Mouse (Mus musculus) left cerebral cortex, postnatal 10 days (tissue): Measurements from ENCODE around the gene 1700021F05Rik. TPM values are rescaled to one million over a fixed set of nuclear protein-coding genes. Genes with fewer than 3 reads are reported as not detected.

Experiments
- DNase-seq, 2 experiments: peaks; one replicate each; pipeline ENCODE4 v3.0.0; 2021 to 2022; ENCODE audit warnings: low spot score in 2 of 2, mixed read lengths in 1 of 2; ENCODE audit errors: extremely low spot score in 1 of 2
- intact Hi-C: fragments of 180-260 bp; cut with DNase I; formaldehyde crosslinking; loops from one replicate; pipeline ENCODE4 v1.15.1; 2025
- total RNA-seq, 2 experiments: library from RNA; stranded (reverse); gene quantifications; 2 replicates each; pipeline ENCODE4 v1.2.3; 2021

Gene 1700021F05Rik
- total RNA-seq: 10 to 100 TPM; 45.6 to 50.6 TPM

DNA sequence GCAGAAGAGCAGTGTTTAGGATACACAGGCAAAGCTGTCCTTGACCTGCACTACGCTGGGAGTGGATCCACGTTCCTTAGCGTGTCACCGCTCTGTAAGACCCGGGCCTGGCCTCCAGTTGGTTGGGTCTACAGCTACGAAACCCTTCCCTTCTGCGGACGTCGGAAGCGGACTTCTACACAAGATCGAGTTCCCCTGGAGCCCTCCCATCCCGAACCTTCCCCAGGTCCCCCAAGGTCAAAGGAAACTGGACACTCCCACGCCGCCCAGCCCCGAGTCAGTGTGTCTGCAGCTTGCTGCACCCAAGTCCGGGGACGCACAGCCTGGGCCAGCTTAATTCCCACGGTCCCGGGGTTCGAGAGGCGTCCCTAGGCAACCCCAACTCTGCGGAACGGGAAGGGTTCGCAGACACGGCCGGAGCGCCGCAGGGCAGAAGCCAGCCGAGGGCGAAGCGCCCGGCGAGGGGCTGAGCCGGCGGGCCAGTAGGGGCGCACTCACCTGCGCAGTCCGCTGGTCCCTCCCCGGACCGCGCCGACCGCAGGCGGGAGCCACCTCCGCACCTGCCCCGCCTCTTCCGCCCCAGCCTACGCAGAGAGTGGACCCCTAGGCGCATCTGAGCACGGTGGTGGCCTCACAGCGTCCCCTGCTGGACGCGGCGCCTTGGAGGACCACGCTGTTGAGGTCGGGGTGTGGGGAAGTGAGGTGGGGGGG, at the start of gene 1700021F05Rik:
Gene 1700021F05Rik, minus strand, starts transcription at position 553 of the 711 bp plus-strand sequence.
- intact Hi-C loops: loop anchor here (2.0 kb wide), 1 partner anchor 60 kb away; no protein-coding TSS in a partner anchor
- peak; percentile 92 to 98 for DNase-seq

DNA sequence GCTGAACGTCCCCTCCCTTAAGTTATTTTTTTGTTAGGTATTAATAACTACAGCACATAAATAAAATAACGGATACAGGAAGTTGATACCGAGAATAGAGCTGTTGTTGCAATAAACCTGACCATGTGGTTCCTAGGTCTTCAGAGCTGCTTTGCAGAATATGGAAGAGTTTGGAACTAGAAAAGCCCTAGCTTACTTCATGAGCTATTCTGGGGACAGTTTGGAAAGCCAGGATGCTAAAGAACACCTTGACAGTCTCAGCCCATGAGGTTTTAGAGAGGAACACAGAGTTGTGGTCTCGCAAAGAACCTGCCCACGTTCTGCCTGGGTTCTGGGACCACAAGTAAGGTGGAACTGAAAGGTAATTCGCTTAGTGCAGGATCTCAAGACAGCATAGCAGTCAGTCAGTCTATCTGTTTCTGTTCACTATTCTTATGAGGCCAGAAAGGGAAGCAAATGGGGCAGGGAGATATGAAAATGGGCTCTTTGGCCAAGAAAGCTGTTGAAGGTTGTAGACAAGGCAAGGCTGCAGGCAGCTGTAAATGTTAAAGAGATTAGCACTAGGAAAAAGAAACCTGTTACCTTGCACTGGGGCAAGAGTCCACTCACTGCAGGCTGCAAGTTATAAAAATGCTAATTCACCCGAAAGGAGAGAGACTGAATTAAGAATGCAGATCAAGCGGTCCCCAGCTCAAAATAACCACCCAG, 47.8 kb upstream of the 1700021F05Rik start:
- intact Hi-C loops: no loop called here
- no peak for DNase-seq

DNA sequence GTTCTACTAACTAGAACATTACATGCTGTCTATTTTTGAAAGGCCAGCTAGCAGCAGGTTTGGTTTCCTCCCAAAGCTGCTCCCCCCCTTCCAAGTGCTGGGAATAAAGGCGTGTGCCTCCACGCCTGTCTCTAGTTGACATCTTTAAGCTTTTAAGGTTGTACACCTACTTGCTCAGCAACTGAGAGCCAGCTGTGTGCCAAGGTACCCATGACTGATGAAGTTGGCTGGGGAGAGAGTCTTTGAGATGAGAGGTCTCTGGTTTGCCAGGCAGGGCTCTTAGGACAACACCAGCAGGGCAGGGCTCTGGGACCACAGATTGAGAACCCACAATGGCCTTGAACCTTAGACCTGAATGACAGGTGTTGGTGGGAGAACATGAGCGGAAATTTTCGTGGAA, 43.7 kb upstream of the 1700021F05Rik start:
- no peak for DNase-seq

DNA sequence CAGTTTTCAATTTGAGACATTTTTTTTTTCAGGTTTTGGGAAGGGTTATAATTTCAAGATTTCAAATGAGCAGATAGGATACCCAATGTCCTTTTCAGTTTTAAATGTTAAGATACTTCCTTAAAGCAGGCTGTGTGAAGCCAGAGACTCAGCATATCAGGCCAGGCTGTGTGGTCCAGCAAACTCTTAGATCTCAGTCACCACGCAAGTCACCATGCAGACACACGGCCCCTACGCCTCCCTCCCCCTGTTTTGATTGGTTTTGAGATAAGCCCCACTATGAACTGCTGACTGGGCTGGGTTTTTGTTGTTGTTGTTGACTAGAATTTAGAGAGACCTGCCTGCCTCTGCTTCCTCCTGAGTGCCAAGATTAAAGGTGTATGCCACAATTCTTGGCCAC, 40.5 kb upstream of the 1700021F05Rik start:
- intact Hi-C loops: no loop called here
- DNase-seq: no peak

More for the DNA sequence above, 43.7 kb upstream of the 1700021F05Rik start:
- intact Hi-C loops: no loop called here

DNA sequence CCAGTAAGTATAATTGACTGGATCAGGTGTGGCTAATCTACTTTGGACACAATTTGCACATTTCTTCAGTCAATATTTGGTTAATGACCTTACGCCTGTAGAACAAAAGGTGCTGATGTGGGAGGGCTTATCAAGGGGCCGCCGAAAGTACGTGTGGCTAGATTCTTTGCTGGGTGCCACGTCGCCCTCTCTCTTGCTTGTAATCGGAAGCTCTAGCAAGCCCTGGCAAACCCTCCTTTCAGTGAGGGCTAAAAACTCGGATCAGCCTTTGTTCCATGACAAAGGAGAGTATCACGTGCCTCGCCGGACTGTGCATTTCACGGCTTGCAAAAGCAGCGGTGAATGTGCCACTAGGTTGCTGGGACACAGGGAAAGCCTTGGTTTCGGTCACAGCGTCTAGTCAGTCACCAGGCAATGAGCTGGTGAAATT, 39.9 kb upstream of the 1700021F05Rik start:
- intact Hi-C loops: no loop called here
- DNase-seq: peak in 1 of 2 experiments; percentile 30

DNA sequence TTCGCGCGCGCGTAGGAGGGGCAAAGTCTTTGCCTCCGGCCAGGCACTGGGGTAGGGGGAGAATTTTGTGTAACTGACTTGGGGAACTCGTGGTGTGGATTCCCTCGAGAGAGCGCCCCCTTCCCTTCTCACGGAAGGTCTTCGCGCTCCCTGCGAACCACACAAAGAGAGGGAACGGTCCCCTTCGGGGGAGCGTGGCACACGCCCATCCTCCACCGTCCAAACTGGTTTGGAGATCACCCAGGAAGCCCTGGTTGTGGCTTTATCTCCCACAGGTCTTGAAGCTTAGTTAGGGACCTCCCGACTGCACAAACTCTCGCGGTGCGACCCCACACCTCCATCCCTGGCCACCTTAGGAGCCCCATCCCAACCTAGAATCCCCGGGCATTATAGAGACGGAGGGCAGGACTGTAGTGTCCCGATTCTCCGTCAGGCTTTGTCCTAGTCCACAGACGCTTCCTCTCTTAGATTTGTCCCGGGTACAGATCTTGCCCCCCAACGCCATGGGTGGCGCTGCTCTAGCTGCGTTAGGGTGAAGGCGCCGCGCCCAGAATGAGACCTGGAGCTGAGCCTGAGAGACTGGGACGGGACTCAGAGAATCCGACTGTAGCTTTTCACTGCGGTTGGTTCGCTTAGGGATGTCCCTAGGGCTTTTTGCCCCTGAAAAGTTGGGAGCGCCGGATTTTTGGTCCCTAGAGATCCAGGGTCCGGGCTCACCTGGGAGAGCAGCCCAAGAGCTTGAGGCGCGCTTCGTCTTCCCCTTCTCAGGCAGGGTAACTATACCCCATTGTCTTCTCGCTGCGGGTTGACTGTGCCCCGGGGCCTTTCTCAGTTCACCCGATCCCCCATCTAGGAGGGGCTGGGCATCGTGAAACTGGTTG, 38.8 kb upstream of the 1700021F05Rik start:
- intact Hi-C loops: loop anchor here (5.0 to 10.0 kb wide), 2 partner anchors 323 to 495 kb away; partner anchors contain the start of genes Qrsl1 and Rtn4ip1
- peak; percentile 16 to 46 for DNase-seq

DNA sequence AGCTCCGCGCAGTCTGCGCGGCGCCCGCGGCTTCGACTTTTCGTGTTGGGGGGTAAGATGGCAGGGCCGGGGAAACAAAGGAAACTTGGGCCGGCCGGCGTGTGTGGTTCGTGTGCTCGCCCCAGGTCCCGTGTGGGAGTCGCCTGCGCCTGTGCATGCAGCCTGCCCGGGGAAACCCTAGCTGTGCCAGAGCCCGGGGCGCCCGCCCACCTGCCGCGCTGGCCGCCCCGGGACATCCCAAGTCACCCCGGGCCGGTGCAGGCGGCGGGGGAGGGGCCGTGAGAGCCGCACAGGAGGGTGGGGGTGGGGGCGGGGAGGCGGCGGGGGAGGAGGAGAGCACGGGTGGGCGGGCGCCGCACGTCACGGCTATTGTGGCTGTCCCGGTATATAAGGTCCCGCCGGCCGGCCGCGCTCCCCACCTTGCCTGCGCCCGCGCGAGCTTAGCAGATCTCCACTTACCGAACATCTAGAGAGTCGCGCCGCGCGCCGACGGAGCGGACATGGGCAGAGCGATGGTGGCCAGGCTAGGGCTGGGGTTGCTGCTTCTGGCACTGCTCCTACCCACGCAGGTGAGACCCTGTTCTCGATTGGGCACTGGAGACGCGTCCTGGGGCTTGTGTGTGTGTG, 38.1 kb upstream of the 1700021F05Rik start:
- intact Hi-C loops: loop anchor here (5.0 to 10.0 kb wide), 2 partner anchors 323 to 496 kb away; partner anchors contain the start of genes Qrsl1 and Rtn4ip1
- peak; percentile 23 to 71 for DNase-seq

DNA sequence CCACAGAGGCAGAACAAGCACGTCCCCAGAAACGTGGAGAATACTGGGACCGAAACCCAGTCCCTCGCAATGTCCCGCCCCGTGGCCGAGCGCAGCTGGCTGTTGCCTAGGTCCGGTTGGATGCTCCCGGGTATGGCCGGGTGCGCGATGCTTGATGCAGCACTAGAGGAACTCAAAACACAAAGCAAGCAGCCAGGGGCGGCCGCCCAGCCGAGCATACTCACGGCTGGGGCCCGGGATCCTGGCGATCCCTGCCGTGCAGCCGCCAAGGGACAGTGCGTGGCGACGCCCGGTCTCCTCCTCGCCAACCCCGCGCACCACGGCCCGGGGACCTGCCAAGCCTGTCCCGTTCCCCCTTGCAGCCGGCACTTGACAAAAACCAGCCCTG, 37.6 kb upstream of the 1700021F05Rik start:
- DNase-seq: peak; percentile 20 to 51
- intact Hi-C loops: loop anchor here (5.0 to 10.0 kb wide), 2 partner anchors 324 to 496 kb away; partner anchors contain the start of genes Qrsl1 and Rtn4ip1

DNA sequence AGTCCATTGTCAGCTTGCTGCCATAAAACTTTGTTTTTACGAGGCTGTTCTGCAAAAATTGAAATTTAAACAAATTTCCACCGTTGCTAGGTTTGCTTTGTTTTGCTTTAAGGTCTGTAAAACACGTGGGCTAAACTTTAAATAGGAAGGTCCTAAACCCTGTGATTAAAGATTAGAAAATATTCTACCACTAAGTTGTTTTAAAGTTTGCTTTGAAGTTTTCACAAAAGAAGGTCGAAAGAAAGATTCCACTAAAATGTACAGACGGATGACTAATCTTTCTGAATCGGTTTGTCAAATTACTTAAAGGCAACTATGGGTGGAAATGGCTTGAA, 37.2 kb upstream of the 1700021F05Rik start, which contains the start of gene Cd24a:
Gene Cd24a, plus strand, starts transcription at position 288 of the 335 bp plus-strand sequence.
- DNase-seq: no peak
- intact Hi-C loops: loop anchor here (5.0 to 10.0 kb wide), 2 partner anchors 324 to 497 kb away; partner anchors contain the start of genes Qrsl1 and Rtn4ip1

DNA sequence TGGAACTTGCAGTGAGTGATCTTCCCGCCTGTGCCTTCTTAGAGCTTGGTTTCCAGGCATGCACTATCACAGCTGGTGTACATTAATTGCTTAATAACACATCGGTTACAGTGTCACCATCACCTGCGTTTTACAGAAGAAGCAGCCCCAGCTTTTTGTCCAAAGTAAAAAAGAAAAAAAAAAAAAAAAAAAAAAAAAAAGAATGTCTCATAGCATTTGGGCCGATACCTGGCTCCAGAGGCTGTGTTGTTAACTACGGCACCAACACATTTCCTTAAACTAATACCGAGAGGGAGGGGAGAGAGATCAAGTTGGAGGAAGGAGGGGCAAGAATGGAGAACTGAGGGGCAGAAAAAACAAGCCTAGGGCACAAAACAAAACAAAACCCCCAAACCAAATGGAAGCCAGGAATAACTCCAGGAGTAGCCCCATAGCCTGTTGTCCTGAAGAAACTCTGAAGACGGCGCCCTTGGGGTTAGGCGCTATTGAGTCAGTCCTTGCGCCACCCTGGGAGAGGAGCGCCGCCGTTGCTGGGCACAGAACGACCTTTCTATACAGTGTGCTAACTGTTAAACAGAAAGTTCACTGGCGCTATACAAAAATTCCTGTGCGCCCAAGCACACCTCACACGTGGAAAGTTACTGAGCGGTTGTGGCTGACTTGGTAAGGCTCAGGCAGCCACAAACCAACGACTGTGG, 36.7 kb upstream of the 1700021F05Rik start:
- intact Hi-C loops: loop anchor here (5.0 to 10.0 kb wide), 2 partner anchors 325 to 497 kb away; partner anchors contain the start of genes Qrsl1 and Rtn4ip1
- no peak for DNase-seq

DNA sequence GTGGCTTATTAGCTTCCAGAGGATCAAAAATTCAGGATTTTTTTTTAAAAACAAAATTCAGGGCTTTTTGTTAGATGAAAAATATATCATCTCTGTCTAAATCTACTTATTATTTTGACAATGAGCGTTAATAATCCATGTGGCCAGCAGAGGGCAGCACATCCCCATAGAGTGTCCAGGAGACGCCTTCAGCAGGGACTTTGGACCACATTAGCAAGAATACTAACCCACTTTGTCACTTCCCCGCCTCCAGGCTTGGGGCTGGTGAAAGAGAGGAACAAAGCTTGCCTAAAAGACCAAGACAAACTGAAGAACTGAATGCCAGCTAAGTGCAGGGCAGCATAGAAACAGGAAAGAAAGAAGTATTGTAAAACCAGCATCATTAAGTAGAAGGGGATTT, 34.2 kb upstream of the 1700021F05Rik start:
- DNase-seq: peak; percentile 73 to 81
- intact Hi-C loops: loop anchor here (2.0 to 10.0 kb wide), 3 partner anchors 327 to 500 kb away; partner anchors contain the start of genes Qrsl1 and Rtn4ip1

DNA sequence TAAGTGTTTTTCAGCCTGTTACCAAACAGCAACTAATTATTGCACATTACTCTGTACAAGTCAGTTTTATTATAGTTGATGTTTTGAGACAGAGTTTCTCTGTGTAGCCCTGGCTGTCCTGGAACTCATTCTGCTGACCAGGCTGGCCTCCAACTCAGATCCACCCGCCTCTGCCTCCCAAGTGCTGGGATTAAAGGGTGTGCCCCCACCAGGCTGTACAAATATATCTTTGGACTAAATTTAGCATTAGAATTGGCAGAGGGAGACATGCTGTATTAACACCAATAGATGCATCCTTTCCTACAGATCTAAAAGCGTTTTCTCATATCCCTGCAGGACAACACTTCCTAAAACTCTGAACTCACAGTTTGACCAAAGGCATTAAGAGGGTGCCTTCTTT, 33.6 kb upstream of the 1700021F05Rik start:
- intact Hi-C loops: loop anchor here (2.0 to 10.0 kb wide), 2 partner anchors 344 to 500 kb away; no protein-coding TSS in a partner anchor

DNA sequence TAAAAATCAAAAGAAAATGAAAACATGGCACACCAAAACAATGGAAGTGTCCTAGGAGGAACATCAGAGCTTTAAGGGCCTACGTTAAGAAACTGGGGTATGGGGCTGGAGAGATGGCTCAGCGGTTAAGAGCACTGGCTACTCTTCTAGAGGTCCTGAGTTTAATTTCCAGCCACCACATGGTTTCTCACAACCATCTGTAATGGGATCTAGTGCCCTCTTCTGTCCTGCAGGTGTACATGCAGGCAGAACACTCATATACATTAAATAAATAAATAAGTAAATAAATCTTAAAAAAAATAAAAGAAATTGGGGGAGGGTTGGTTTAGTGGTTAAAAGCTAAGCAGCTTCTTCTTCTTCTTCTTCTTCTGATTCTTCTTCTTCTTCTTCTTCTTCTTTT, 20.5 kb upstream of the 1700021F05Rik start:
- intact Hi-C loops: no loop called here
- DNase-seq: no peak

More for the DNA sequence above, 33.6 kb upstream of the 1700021F05Rik start:
- DNase-seq: no peak

DNA sequence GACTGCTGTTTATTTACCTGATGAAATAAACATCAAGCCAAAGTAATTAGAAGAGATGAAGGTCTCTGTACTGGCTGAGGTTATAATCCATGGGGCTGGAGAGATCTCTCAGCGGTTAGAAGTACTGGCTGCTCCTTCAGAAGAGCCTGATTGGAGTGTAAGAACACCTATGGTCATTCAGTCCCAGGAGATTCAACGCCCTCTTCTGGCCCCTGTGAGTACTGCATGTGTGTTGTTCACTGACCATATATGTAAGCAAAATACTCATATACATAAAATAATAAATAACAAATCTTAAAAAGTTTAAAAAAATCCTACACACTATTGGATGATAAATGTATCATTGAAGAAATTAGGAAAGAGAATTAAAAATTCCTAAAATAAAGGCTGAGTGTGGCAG, 20.0 kb upstream of the 1700021F05Rik start:
- intact Hi-C loops: no loop called here
- DNase-seq: no peak

DNA sequence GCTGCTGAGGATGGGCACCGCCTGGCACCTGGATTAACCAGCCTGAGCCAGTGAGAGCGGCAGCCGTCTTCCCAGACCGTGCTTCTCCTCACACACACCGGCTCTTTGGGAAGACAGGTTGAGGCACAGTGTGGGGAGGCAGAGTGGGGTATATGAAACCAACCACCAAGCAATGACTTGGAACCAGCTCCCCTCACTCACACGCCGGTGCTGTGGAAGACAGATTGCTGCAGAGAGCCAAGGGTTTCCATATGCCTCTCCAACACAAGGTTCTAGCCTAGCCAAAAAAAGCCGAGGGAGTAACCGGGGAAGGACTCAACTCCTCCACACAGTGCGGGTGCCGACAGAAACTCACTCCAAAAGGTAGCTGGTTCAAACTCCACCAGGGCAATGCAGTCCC, 18.5 kb upstream of the 1700021F05Rik start:
- intact Hi-C loops: no loop called here
- DNase-seq: no peak

DNA sequence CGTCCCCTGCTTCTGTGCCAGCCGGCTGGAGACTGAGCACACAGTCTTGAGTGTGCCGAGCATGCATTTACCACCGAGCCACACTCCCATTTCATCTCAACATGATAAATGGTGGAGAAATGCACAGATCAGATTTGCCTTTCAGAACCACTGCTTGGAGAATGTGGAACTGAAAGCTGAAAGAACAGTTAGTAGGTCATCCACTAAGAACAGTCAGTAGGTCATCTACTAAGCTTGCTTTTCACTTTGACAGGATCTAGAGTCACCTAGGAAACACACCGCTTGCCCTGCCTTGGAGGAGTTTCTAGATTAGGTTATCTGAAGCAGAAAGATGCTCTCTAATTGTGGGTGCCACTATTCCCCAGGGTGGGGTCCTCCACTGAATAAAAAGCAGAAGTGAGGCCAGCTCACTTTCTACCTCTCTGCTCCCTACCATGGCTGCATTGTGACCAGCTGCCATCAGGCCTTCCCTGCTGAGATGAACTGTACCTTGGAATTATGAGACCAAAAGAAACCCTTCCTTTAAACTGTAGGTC, 16.9 kb upstream of the 1700021F05Rik start:
- DNase-seq: no peak
- intact Hi-C loops: no loop called here

DNA sequence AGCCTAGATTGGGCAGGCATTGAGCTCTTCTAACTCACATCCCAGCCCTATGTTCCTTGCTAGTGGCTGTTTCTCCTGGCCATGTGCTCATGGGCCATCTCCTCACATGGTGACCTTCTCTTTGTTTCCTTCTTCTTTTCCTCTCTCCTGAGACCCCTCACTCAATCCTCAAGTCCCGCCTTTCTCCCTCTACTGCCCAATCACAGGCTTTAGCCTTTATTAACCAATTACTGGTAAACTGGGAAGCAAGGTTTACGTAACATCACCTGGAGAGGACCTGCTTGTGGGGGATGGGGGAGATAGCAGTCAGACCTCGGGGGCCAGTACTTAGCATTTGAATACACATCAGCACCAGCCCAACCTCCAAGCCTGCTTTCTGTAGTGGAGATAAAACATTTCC, 10.6 kb upstream of the 1700021F05Rik start:
- intact Hi-C loops: no loop called here
- no peak for DNase-seq
